Mouse (Mus musculus) midbrain, embryonic 12.5 days (tissue): Measurements from ENCODE around the gene Gm37240. TPM values are rescaled to one million over a fixed set of nuclear protein-coding genes. Genes with fewer than 3 reads are reported as not detected.

ENCODE experiments used
- ATAC-seq: fragments of 200-750 bp; cut with Nextera tagmentation; 2 replicates; pipeline ENCODE4 v1.8.0; 2017; ENCODE audit warnings: low read depth, moderate TSS enrichment, moderate library complexity; ENCODE audit not compliant: low FRiP score
- H3K27ac ChIP-seq: fragments of 300-500 bp; sonication (generic); replicated peaks from 2 replicates; pipeline ENCODE4 v1.5.1; 2016; ENCODE audit warnings: mild to moderate bottlenecking
- H3K27me3 ChIP-seq: fragments of 300-500 bp; sonication (generic); 2 replicates; pipeline ENCODE4 v1.6.1; 2016; ENCODE audit warnings: mild to moderate bottlenecking
- H3K36me3 ChIP-seq: fragments of 300-500 bp; sonication (generic); 2 replicates; pipeline ENCODE4 v1.6.1; 2016
- H3K4me1 ChIP-seq: fragments of 300-500 bp; sonication (generic); 2 replicates; pipeline ENCODE4 v1.6.1; 2016
- H3K4me2 ChIP-seq: fragments of 300-500 bp; sonication (generic); replicated peaks from 2 replicates; pipeline ENCODE4 v1.6.1; 2016; ENCODE audit warnings: mild to moderate bottlenecking, moderate library complexity
- H3K4me3 ChIP-seq: fragments of 300-500 bp; sonication (generic); 2 replicates; pipeline ENCODE4 v1.5.1; 2016; ENCODE audit warnings: mild to moderate bottlenecking
- H3K9ac ChIP-seq: fragments of 300-500 bp; sonication (generic); replicated peaks from 2 replicates; pipeline ENCODE4 v1.6.1; 2016; ENCODE audit warnings: mild to moderate bottlenecking, moderate library complexity
- H3K9me3 ChIP-seq: fragments of 300-500 bp; sonication (generic); 2 replicates; pipeline ENCODE4 v1.6.1; 2016; ENCODE audit warnings: mild to moderate bottlenecking
- WGBS: fragments of 180-500 bp; shearing (Covaris S2); methylation state at CpG from one replicate; pipeline ENCODE4 v1.1.7; 2016; 5-methylcytosine and 5-hydroxymethylcytosine counted together
- polyA plus RNA-seq: library from polyadenylated mRNA; unstranded; fragments of >200 nt; fragmentation: Nextera tagmentation; extraction: Ambion mirVana; gene quantifications from 2 replicates; pipeline ENCODE4 v1.2.1, GENCODE M21; 2016

Gene Gm37240
- polyA plus RNA-seq, 1 experiment from 2014 or later = 0.96 TPM

GRCm38 (mm10) chr3:85383330-85383729 lies 504.0 kb downstream of the Gm37240 start:
- Histone ChIP-seq H3K36me3 (no peaks in the 10 kb centered on the region), H3K27ac (no peak overlapping the region), H3K27me3 (no peaks in the 10 kb centered on the region), H3K9me3 (no peaks in the 10 kb centered on the region), H3K4me3 (no peak overlapping the region), H3K4me1 (no peaks in the 10 kb centered on the region), H3K9ac (no peak overlapping the region), H3K4me2 (no peak overlapping the region)
- ATAC-seq = no peak
- WGBS = 88% methylated on average over 3 of the region's 3 CpGs

GRCm38 (mm10) chr3:85378703-85379395 lies 508.5 kb downstream of the Gm37240 start:
- no peak overlapping the region for H3K4me3 ChIP-seq
- WGBS = 78% methylated on average over 16 of the region's 16 CpGs
- H3K4me1 ChIP-seq = no peaks in the 10 kb centered on the region
- no peaks in the 10 kb centered on the region for H3K9me3 ChIP-seq
- H3K27me3 ChIP-seq = no peaks in the 10 kb centered on the region
- H3K36me3 ChIP-seq = no peaks in the 10 kb centered on the region
- ATAC-seq = no peak
- no peak overlapping the region for H3K27ac ChIP-seq
- H3K9ac ChIP-seq = no peak overlapping the region
- no peak overlapping the region for H3K4me2 ChIP-seq

- 68% methylated on average over 13 of the region's 13 CpGs for WGBS
- no peak for ATAC-seq
- H3K27ac ChIP-seq = no peak overlapping the region
- H3K36me3 ChIP-seq = no peaks in the 10 kb centered on the region
- H3K4me2 ChIP-seq = no peak overlapping the region
- no peaks in the 10 kb centered on the region for H3K27me3 ChIP-seq
- H3K4me3 ChIP-seq = no peak overlapping the region
- no peaks in the 10 kb centered on the region for H3K9me3 ChIP-seq
- H3K9ac ChIP-seq = no peak overlapping the region
- H3K4me1 ChIP-seq = no peaks in the 10 kb centered on the region
These were observed 509.2 kb downstream of the Gm37240 start for GRCm38 (mm10) chr3:85377946-85378702.

GRCm38 (mm10) chr3:85377505-85377904 lies 509.8 kb downstream of the Gm37240 start:
- no peak overlapping the region for H3K4me2 ChIP-seq
- no peaks in the 10 kb centered on the region for H3K4me1 ChIP-seq
- H3K9me3 ChIP-seq = no peaks in the 10 kb centered on the region
- no peak overlapping the region for H3K4me3 ChIP-seq
- WGBS = 95% methylated on average over 3 of the region's 3 CpGs
- no peak for ATAC-seq
- H3K36me3 ChIP-seq = no peaks in the 10 kb centered on the region
- 0 out of 2 replicates have a peak, but pooled peaks cover 3% of the 10 kb centered on the region for H3K27me3 ChIP-seq
- H3K9ac ChIP-seq = no peak overlapping the region
- H3K27ac ChIP-seq = no peak overlapping the region

- no peak overlapping the region for H3K4me3 ChIP-seq
- H3K4me1 ChIP-seq = no peaks in the 10 kb centered on the region
- H3K4me2 ChIP-seq = no peak overlapping the region
- H3K9ac ChIP-seq = no peak overlapping the region
- no peaks in the 10 kb centered on the region for H3K9me3 ChIP-seq
- H3K36me3 ChIP-seq = no peaks in the 10 kb centered on the region
- 87% methylated on average over 2 of the region's 2 CpGs for WGBS
- H3K27ac ChIP-seq = no peak overlapping the region
- 0 out of 2 replicates have a peak, but pooled peaks cover 3% of the 10 kb centered on the region for H3K27me3 ChIP-seq
- ATAC-seq = no peak
These were observed 510.8 kb downstream of the Gm37240 start for GRCm38 (mm10) chr3:85376541-85376940.

- no peak overlapping the region for H3K4me3 ChIP-seq
- H3K36me3 ChIP-seq = no peaks in the 10 kb centered on the region
- no peak for ATAC-seq
These were observed 514.3 kb downstream of the Gm37240 start for GRCm38 (mm10) chr3:85373039-85373438.

GRCm38 (mm10) chr3:85369847-85370246 lies 517.5 kb downstream of the Gm37240 start:
- Histone ChIP-seq H3K9ac (no peak overlapping the region), H3K4me1 (no peaks in the 10 kb centered on the region), H3K4me3 (no peak overlapping the region), H3K27ac (no peak overlapping the region), H3K9me3 (no peaks in the 10 kb centered on the region), H3K36me3 (no peaks in the 10 kb centered on the region), H3K27me3 (0 out of 2 replicates have a peak, but pooled peaks cover 3% of the 10 kb centered on the region), H3K4me2 (no peak overlapping the region)
- 93% methylated on average over 10 of the region's 10 CpGs for WGBS
- ATAC-seq = no peak

More at GRCm38 (mm10) chr3:85373039-85373438, 514.3 kb downstream of the Gm37240 start:
- no peaks in the 10 kb centered on the region for H3K4me1 ChIP-seq
- 47% methylated on average over 3 of the region's 3 CpGs for WGBS
- H3K4me2 ChIP-seq = no peak overlapping the region
- 0 out of 2 replicates have a peak, but pooled peaks cover 3% of the 10 kb centered on the region for H3K27me3 ChIP-seq
- H3K9ac ChIP-seq = no peak overlapping the region
- H3K9me3 ChIP-seq = no peaks in the 10 kb centered on the region
- no peak overlapping the region for H3K27ac ChIP-seq

GRCm38 (mm10) chr3:85369157-85369556 lies 518.2 kb downstream of the Gm37240 start:
- WGBS = 67% methylated on average over 5 of the region's 5 CpGs
- 0 out of 2 replicates have a peak, but pooled peaks cover 3% of the 10 kb centered on the region for H3K27me3 ChIP-seq
- H3K4me3 ChIP-seq = no peak overlapping the region
- H3K27ac ChIP-seq = no peak overlapping the region
- no peaks in the 10 kb centered on the region for H3K36me3 ChIP-seq
- no peaks in the 10 kb centered on the region for H3K9me3 ChIP-seq
- no peak overlapping the region for H3K9ac ChIP-seq
- no peaks in the 10 kb centered on the region for H3K4me1 ChIP-seq
- no peak overlapping the region for H3K4me2 ChIP-seq
- ATAC-seq = no peak

- Histone ChIP-seq H3K36me3 (no peaks in the 10 kb centered on the region), H3K27me3 (0 out of 2 replicates have a peak, but pooled peaks cover 3% of the 10 kb centered on the region), H3K4me3 (no peak overlapping the region), H3K4me2 (no peak overlapping the region), H3K9ac (no peak overlapping the region), H3K27ac (no peak overlapping the region), H3K9me3 (no peaks in the 10 kb centered on the region), H3K4me1 (no peaks in the 10 kb centered on the region)
- 81% methylated on average over 16 of the region's 16 CpGs for WGBS
- no peak for ATAC-seq
These were observed 518.8 kb downstream of the Gm37240 start for GRCm38 (mm10) chr3:85368354-85369120.

- Histone ChIP-seq H3K9ac (no peak overlapping the region), H3K27me3 (no peaks in the 10 kb centered on the region), H3K9me3 (no peaks in the 10 kb centered on the region), H3K27ac (no peak overlapping the region), H3K4me1 (no peaks in the 10 kb centered on the region), H3K4me2 (no peak overlapping the region), H3K36me3 (no peaks in the 10 kb centered on the region), H3K4me3 (no peak overlapping the region)
- 60% methylated on average over 5 of the region's 5 CpGs for WGBS
- no peak for ATAC-seq
These were observed 522.6 kb downstream of the Gm37240 start for GRCm38 (mm10) chr3:85364591-85365343.

- Histone ChIP-seq H3K27me3 (no peaks in the 10 kb centered on the region), H3K36me3 (no peaks in the 10 kb centered on the region), H3K4me2 (no peak overlapping the region), H3K4me1 (no peaks in the 10 kb centered on the region), H3K9ac (no peak overlapping the region), H3K27ac (no peak overlapping the region), H3K4me3 (no peak overlapping the region), H3K9me3 (no peaks in the 10 kb centered on the region)
- ATAC-seq = no peak
- WGBS = 96% methylated on average over 7 of the region's 7 CpGs
These were observed 524.4 kb downstream of the Gm37240 start for GRCm38 (mm10) chr3:85362883-85363282.
